Mouse (Mus musculus) adrenal gland, postnatal 14 days (tissue): ENCODE results near the gene Gm5134. TPM values are rescaled to one million over a fixed set of nuclear protein-coding genes. Genes with fewer than 3 reads are reported as not detected.
A peak's percentile ranks its signal among the peaks of the same experiment; 100 is the strongest.
"Not testable (repeated sequence)": the region's sequence is repeated elsewhere in the genome, so short reads cannot be mapped to it uniquely, and the experiment has no call there.

ENCODE experiments used
- DNase-seq: peaks from one replicate; pipeline ENCODE4 v3.0.0; 2021; ENCODE audit warnings: mixed read lengths
- total RNA-seq: library from RNA; stranded (reverse); gene quantifications from 2 replicates; pipeline ENCODE4 v1.2.3, GENCODE M21; 2021

Gene Gm5134
- total RNA-seq, 1 experiment from 2014 or later, result not detected

- DNase-seq, result not testable (repeated sequence)
These were observed 40.4 kb downstream of the Gm5134 start for GRCm38 (mm10) chr10:75994531-75995210.

GRCm38 (mm10) chr10:75995463-75995862 is 41.1 kb downstream of the Gm5134 start:
- no peak for DNase-seq

- DNase-seq, result no peak
These were observed 42.0 kb downstream of the Gm5134 start for GRCm38 (mm10) chr10:75996315-75996714.

- DNase-seq, result peak; percentile 8
These were observed 46.8 kb downstream of the Gm5134 start for GRCm38 (mm10) chr10:76001160-76001559.

- DNase-seq, result peak; percentile 37
These were observed 47.8 kb downstream of the Gm5134 start for GRCm38 (mm10) chr10:76002101-76002521.

GRCm38 (mm10) chr10:76002615-76003014 is 48.3 kb downstream of the Gm5134 start:
- no peak for DNase-seq

GRCm38 (mm10) chr10:76003221-76003620 is 48.9 kb downstream of the Gm5134 start:
- DNase-seq, result no peak

- DNase-seq, result no peak
These were observed 52.1 kb downstream of the Gm5134 start for GRCm38 (mm10) chr10:76006385-76006784.

- DNase-seq, result no peak
These were observed 55.5 kb downstream of the Gm5134 start for GRCm38 (mm10) chr10:76009812-76010211.

GRCm38 (mm10) chr10:76012922-76013321 is 58.6 kb downstream of the Gm5134 start:
- DNase-seq, result no peak

GRCm38 (mm10) chr10:76016886-76017285 is 62.6 kb downstream of the Gm5134 start:
- no peak for DNase-seq

GRCm38 (mm10) chr10:76021728-76022127 is 67.4 kb downstream of the Gm5134 start:
- no peak for DNase-seq

- DNase-seq, result no peak
These were observed 69.6 kb downstream of the Gm5134 start for GRCm38 (mm10) chr10:76023921-76024320.

GRCm38 (mm10) chr10:76025470-76026190 is 71.3 kb downstream of the Gm5134 start:
- no peak for DNase-seq

GRCm38 (mm10) chr10:76027127-76028015 is 73.1 kb downstream of the Gm5134 start:
- no peak for DNase-seq

- no peak for DNase-seq
These were observed 73.7 kb downstream of the Gm5134 start for GRCm38 (mm10) chr10:76028016-76028366.

GRCm38 (mm10) chr10:76028396-76028795 is 74.1 kb downstream of the Gm5134 start:
- DNase-seq, result no peak

GRCm38 (mm10) chr10:76029276-76029675 is 75.0 kb downstream of the Gm5134 start:
- no peak for DNase-seq

GRCm38 (mm10) chr10:76030496-76030895 is 76.2 kb downstream of the Gm5134 start:
- DNase-seq, result no peak

GRCm38 (mm10) chr10:76031511-76032401 is 77.4 kb downstream of the Gm5134 start:
- no peak for DNase-seq

- DNase-seq, result peak; percentile 98
These were observed 78.2 kb downstream of the Gm5134 start, which contains the start of gene Zfp280b for GRCm38 (mm10) chr10:76032402-76033118. Gene Zfp280b (plus strand): TSS chr10:76032650.
